Mouse (Mus musculus): ENCODE data around the gene Slco2a1.
A peak's percentile ranks its signal among the peaks of the same experiment; 100 is the strongest.
"Not testable (repeated sequence)": the region's sequence is repeated elsewhere in the genome, so short reads cannot be mapped to it uniquely, and the experiment has no call there.

Gene Slco2a1

GRCm38 (mm10) chr9:103082246-103082975, 93.9 kb downstream of the Slco2a1 start:
- no peak for DNase-seq (ENCODE audit: low spot score in 2 of 2)

GRCm38 (mm10) chr9:103083405-103083804, 94.9 kb downstream of the Slco2a1 start:
- DNase-seq (ENCODE audit: low spot score in 2 of 2), result no peak

- no peak for DNase-seq (ENCODE audit: low spot score in 2 of 2)
Measured at GRCm38 (mm10) chr9:103086736-103087135, 98.2 kb downstream of the Slco2a1 start.

- no peak for DNase-seq (ENCODE audit: low spot score in 2 of 2)
Measured at GRCm38 (mm10) chr9:103087301-103087700, 98.8 kb downstream of the Slco2a1 start.

GRCm38 (mm10) chr9:103088661-103089060, 100.1 kb downstream of the Slco2a1 start:
- no peak for DNase-seq (ENCODE audit: low spot score in 2 of 2)

- no peak for DNase-seq (ENCODE audit: low spot score in 2 of 2)
Measured at GRCm38 (mm10) chr9:103090116-103090875, 101.8 kb downstream of the Slco2a1 start.

- no peak for DNase-seq (ENCODE audit: low spot score in 2 of 2)
Measured at GRCm38 (mm10) chr9:103091039-103091883, 102.7 kb downstream of the Slco2a1 start.

- DNase-seq (ENCODE audit: low spot score in 2 of 2), result peak; percentile 68 to 73
Measured at GRCm38 (mm10) chr9:103092248-103092647, 103.7 kb downstream of the Slco2a1 start.

- DNase-seq (ENCODE audit: low spot score in 2 of 2), result no peak
Measured at GRCm38 (mm10) chr9:103093681-103094080, 105.2 kb downstream of the Slco2a1 start.

GRCm38 (mm10) chr9:103108341-103108798, 119.9 kb downstream of the Slco2a1 start:
- DNase-seq (ENCODE audit: low spot score in 2 of 2), result not testable (repeated sequence)

GRCm38 (mm10) chr9:103108943-103109670, 120.6 kb downstream of the Slco2a1 start:
- no peak for DNase-seq (ENCODE audit: low spot score in 2 of 2)

GRCm38 (mm10) chr9:103109911-103110310, 121.4 kb downstream of the Slco2a1 start:
- no peak for DNase-seq (ENCODE audit: low spot score in 2 of 2)

GRCm38 (mm10) chr9:103110727-103111501, 122.4 kb downstream of the Slco2a1 start:
- DNase-seq (ENCODE audit: low spot score in 2 of 2), result no peak

- peak; percentile 48 to 55 for DNase-seq (ENCODE audit: low spot score in 2 of 2)
Measured at GRCm38 (mm10) chr9:103111621-103112470, 123.3 kb downstream of the Slco2a1 start, which contains the start of gene Rab6b. TSS of gene Rab6b (plus strand) at chr9:103111787.

- DNase-seq (ENCODE audit: low spot score in 2 of 2), result no peak
Measured at GRCm38 (mm10) chr9:103112471-103113271, 124.2 kb downstream of the Slco2a1 start.

- peak in 1 of 2 experiments; percentile 56 for DNase-seq (ENCODE audit: low spot score in 2 of 2)
Measured at GRCm38 (mm10) chr9:103113351-103113750, 124.8 kb downstream of the Slco2a1 start.

- DNase-seq (ENCODE audit: low spot score in 2 of 2), result no peak
Measured at GRCm38 (mm10) chr9:103114326-103114725, 125.8 kb downstream of the Slco2a1 start.

GRCm38 (mm10) chr9:103114901-103115300, 126.4 kb downstream of the Slco2a1 start:
- no peak for DNase-seq (ENCODE audit: low spot score in 2 of 2)

GRCm38 (mm10) chr9:103116941-103117340, 128.4 kb downstream of the Slco2a1 start:
- DNase-seq (ENCODE audit: low spot score in 2 of 2), result no peak

Data from frontal cortex, postnatal 25 days (tissue).